In genomic region chr9:109096856-109097255, GRCm38 (mm10) we compare ENCODE assay signal across 8 mouse cellular contexts. TPM values are rescaled to one million over a fixed set of nuclear protein-coding genes. Genes with fewer than 3 reads are reported as not detected.
DNase-seq lines count a peak whose midpoint lies in the region; ATAC-seq and TF ChIP-seq lines count a peak whose summit lies in the region.

No protein-coding gene starts in this region.

- peak overlapping the region; percentile 99 for H3K27ac ChIP-seq in heart, embryonic 10.5 days
- peak overlapping the region; percentile 100 for H3K27ac ChIP-seq in embryonic facial prominence, embryonic 13.5 days
- peak overlapping the region; percentile 98 for H3K27ac ChIP-seq in kidney, postnatal 0 days
- peak overlapping the region; percentile 100 for H3K27ac ChIP-seq in midbrain, embryonic 14.5 days (replicated peaks; ENCODE audit: low read depth, low read length)

- peak overlapping the region; percentile 86 for H3K4me3 ChIP-seq in heart, embryonic 10.5 days
- peak overlapping the region; percentile 71 for H3K4me3 ChIP-seq in embryonic facial prominence, embryonic 13.5 days
- peak overlapping the region; percentile 74 for H3K4me3 ChIP-seq in kidney, postnatal 0 days (replicated peaks; ENCODE audit: low read depth, low read length)
- peak overlapping the region; percentile 76 for H3K4me3 ChIP-seq in midbrain, embryonic 14.5 days (replicated peaks; ENCODE audit: low read depth, low read length)

- peaks cover 27% of the 10 kb centered on the region for H3K36me3 ChIP-seq in heart, embryonic 10.5 days
- peaks cover 34% of the 10 kb centered on the region for H3K36me3 ChIP-seq in embryonic facial prominence, embryonic 13.5 days
- H3K36me3 ChIP-seq in kidney, postnatal 0 days (ENCODE audit: insufficient read depth, low read length), result 0 out of 2 replicates have a peak, but pooled peaks cover 4% of the 10 kb centered on the region
- peaks cover 27% of the 10 kb centered on the region for H3K36me3 ChIP-seq in midbrain, embryonic 14.5 days (ENCODE audit: control insufficient read depth, insufficient read depth, low read length)

- ATAC-seq in embryonic facial prominence, embryonic 13.5 days (ENCODE audit: insufficient number of reproducible peaks, insufficient read depth, low FRiP score, low TSS enrichment, low read depth), result no peak
- ATAC-seq in kidney, postnatal 0 days (replicated peaks; ENCODE audit: low FRiP score, low read depth), result no peak
- ATAC-seq in midbrain, embryonic 14.5 days (ENCODE audit: low FRiP score, low TSS enrichment), result no peak

- peaks cover 85% of the 10 kb centered on the region for H3K4me1 ChIP-seq in heart, embryonic 10.5 days
- peaks cover 66% of the 10 kb centered on the region for H3K4me1 ChIP-seq in embryonic facial prominence, embryonic 13.5 days
- peaks cover 39% of the 10 kb centered on the region for H3K4me1 ChIP-seq in kidney, postnatal 0 days (replicated peaks; ENCODE audit: insufficient read depth, low read length)
- peaks cover 39% of the 10 kb centered on the region for H3K4me1 ChIP-seq in midbrain, embryonic 14.5 days (ENCODE audit: control insufficient read depth, insufficient read depth, low read length)

- WGBS in heart, embryonic 10.5 days, result 37% methylated on average over 6 of the region's 6 CpGs
- 13% methylated on average over 6 of the region's 6 CpGs for WGBS in embryonic facial prominence, embryonic 13.5 days
- WGBS in kidney, postnatal 0 days, result 21% methylated on average over 6 of the region's 6 CpGs
- WGBS in midbrain, embryonic 14.5 days, result 10% methylated on average over 6 of the region's 6 CpGs

- H3K9ac ChIP-seq in embryonic facial prominence, embryonic 13.5 days, result peak overlapping the region; percentile 97
- peak overlapping the region; percentile 91 for H3K9ac ChIP-seq in kidney, postnatal 0 days (ENCODE audit: low read depth, low read length)
- peak overlapping the region; percentile 97 for H3K9ac ChIP-seq in midbrain, embryonic 14.5 days (replicated peaks; ENCODE audit: low read length)

- peak; percentile 86 for DNase-seq in heart, embryonic 10.5 days (ENCODE audit: low spot score)
- no peak for DNase-seq in heart, postnatal 36 days
- peak; percentile 80 for DNase-seq in kidney, postnatal 0 days (ENCODE audit: low spot score)
- peak; percentile 55 for DNase-seq in midbrain, embryonic 14.5 days
- no peak for DNase-seq in ovary, postnatal 14 days (ENCODE audit: low spot score)
- no peak for DNase-seq in layer of hippocampus, adult 9-10 months (ENCODE audit: low spot score)
- no peak for DNase-seq in left cerebral cortex, postnatal 25 days (ENCODE audit: low spot score in 2 of 2)

- H3K4me2 ChIP-seq in embryonic facial prominence, embryonic 13.5 days, result peak overlapping the region; percentile 81
- H3K4me2 ChIP-seq in kidney, postnatal 0 days (ENCODE audit: low read length), result peak overlapping the region; percentile 91
- peak overlapping the region; percentile 97 for H3K4me2 ChIP-seq in midbrain, embryonic 14.5 days (ENCODE audit: low read length)

- intact Hi-C loops in heart, postnatal 36 days (cut with DNase I), result no loop called here
- intact Hi-C loops in left cerebral cortex, postnatal 25 days (cut with DNase I), result no loop called here

- no peak for TF ChIP-seq CTCF in kidney, postnatal 0 days (IDR thresholded peaks at IDR 0.05; ENCODE audit: low read depth)

- H3K9me3 ChIP-seq in heart, embryonic 10.5 days, result no peaks in the 10 kb centered on the region
- no peaks in the 10 kb centered on the region for H3K9me3 ChIP-seq in embryonic facial prominence, embryonic 13.5 days
- no peaks in the 10 kb centered on the region for H3K9me3 ChIP-seq in kidney, postnatal 0 days (replicated peaks; ENCODE audit: low read length)
- H3K9me3 ChIP-seq in midbrain, embryonic 14.5 days (ENCODE audit: control insufficient read depth, low read length), result no peaks in the 10 kb centered on the region

- no peaks in the 10 kb centered on the region for H3K27me3 ChIP-seq in heart, embryonic 10.5 days (ENCODE audit: insufficient read depth, poor library complexity, severe bottlenecking)
- H3K27me3 ChIP-seq in embryonic facial prominence, embryonic 13.5 days, result no peaks in the 10 kb centered on the region
- no peaks in the 10 kb centered on the region for H3K27me3 ChIP-seq in kidney, postnatal 0 days (ENCODE audit: insufficient read depth, low read length)
- no peaks in the 10 kb centered on the region for H3K27me3 ChIP-seq in midbrain, embryonic 14.5 days (ENCODE audit: control insufficient read depth, insufficient read depth, low read length)

RNA-seq across cellular contexts. Expression of gene Plxnb1, which starts 1.7 kb away (rescaled TPM):
- polyA plus RNA-seq in heart, embryonic 10.5 days (2016; fragmentation: Nextera tagmentation; extraction: Ambion mirVana), result 11.5 and 14.2 TPM in 2 replicates
- 10 to 100 TPM; 16.4 to 19.1 TPM for total RNA-seq in heart, postnatal 36 days (2021)
- 13.1 and 13.2 TPM in 2 replicates for polyA plus RNA-seq in embryonic facial prominence, embryonic 13.5 days (2015; fragmentation: Nextera tagmentation; extraction: Ambion mirVana)
- 8.4 and 9.6 TPM in 2 replicates for polyA plus RNA-seq in kidney, postnatal 0 days (2015; fragmentation: Nextera tagmentation; extraction: Ambion mirVana)
- 21.7 and 22.4 TPM in 2 replicates for polyA plus RNA-seq in midbrain, embryonic 14.5 days (2014; fragmentation: Nextera tagmentation; extraction: Ambion mirVana)
- 10 to 100 TPM; 66.3 to 69.9 TPM for total RNA-seq in left cerebral cortex, postnatal 25 days (2021)

RNA-seq across cellular contexts. Expression of gene Tma7, which starts 14.5 kb away (rescaled TPM):
- 734 and 774 TPM in 2 replicates for polyA plus RNA-seq in heart, embryonic 10.5 days (2016; fragmentation: Nextera tagmentation; extraction: Ambion mirVana)
- total RNA-seq in heart, postnatal 36 days (2021), result 100 to 1,000 TPM; 241 to 249 TPM
- polyA plus RNA-seq in embryonic facial prominence, embryonic 13.5 days (2015; fragmentation: Nextera tagmentation; extraction: Ambion mirVana), result 686 and 706 TPM in 2 replicates
- polyA plus RNA-seq in kidney, postnatal 0 days (2015; fragmentation: Nextera tagmentation; extraction: Ambion mirVana), result 635 and 680 TPM in 2 replicates
- polyA plus RNA-seq in midbrain, embryonic 14.5 days (2014; fragmentation: Nextera tagmentation; extraction: Ambion mirVana), result 733 and 824 TPM in 2 replicates
- 100 to 1,000 TPM; 365 to 371 TPM for total RNA-seq in left cerebral cortex, postnatal 25 days (2021)

RNA-seq across cellular contexts. Expression of gene Ccdc51, which starts 14.6 kb away (rescaled TPM):
- 19.1 and 19.7 TPM in 2 replicates for polyA plus RNA-seq in heart, embryonic 10.5 days (2016; fragmentation: Nextera tagmentation; extraction: Ambion mirVana)
- total RNA-seq in heart, postnatal 36 days (2021), result 10 to 100 TPM; 11.7 to 12.2 TPM
- 14.1 and 14.6 TPM in 2 replicates for polyA plus RNA-seq in embryonic facial prominence, embryonic 13.5 days (2015; fragmentation: Nextera tagmentation; extraction: Ambion mirVana)
- 12.9 and 13.8 TPM in 2 replicates for polyA plus RNA-seq in kidney, postnatal 0 days (2015; fragmentation: Nextera tagmentation; extraction: Ambion mirVana)
- polyA plus RNA-seq in midbrain, embryonic 14.5 days (2014; fragmentation: Nextera tagmentation; extraction: Ambion mirVana), result 14.0 and 15.4 TPM in 2 replicates
- 1 to 10 TPM; 7.2 to 8.0 TPM for total RNA-seq in left cerebral cortex, postnatal 25 days (2021)

RNA-seq across cellular contexts. Expression of gene Atrip, which starts 22.9 kb away (rescaled TPM):
- 20.6 and 26.8 TPM in 2 replicates for polyA plus RNA-seq in heart, embryonic 10.5 days (2016; fragmentation: Nextera tagmentation; extraction: Ambion mirVana)
- 1 to 10 TPM; 8.0 to 8.2 TPM for total RNA-seq in heart, postnatal 36 days (2021)
- 26.8 and 29.6 TPM in 2 replicates for polyA plus RNA-seq in embryonic facial prominence, embryonic 13.5 days (2015; fragmentation: Nextera tagmentation; extraction: Ambion mirVana)
- polyA plus RNA-seq in kidney, postnatal 0 days (2015; fragmentation: Nextera tagmentation; extraction: Ambion mirVana), result 18.8 and 20.9 TPM in 2 replicates
- 26.5 and 28.6 TPM in 2 replicates for polyA plus RNA-seq in midbrain, embryonic 14.5 days (2014; fragmentation: Nextera tagmentation; extraction: Ambion mirVana)
- 10 to 100 TPM; 25.8 to 28.5 TPM for total RNA-seq in left cerebral cortex, postnatal 25 days (2021)

RNA-seq across cellular contexts. Expression of gene Trex1, which starts 37.3 kb away (rescaled TPM):
- 8.2 and 8.9 TPM in 2 replicates for polyA plus RNA-seq in heart, embryonic 10.5 days (2016; fragmentation: Nextera tagmentation; extraction: Ambion mirVana)
- 10 to 100 TPM; 14.0 to 14.7 TPM for total RNA-seq in heart, postnatal 36 days (2021)
- polyA plus RNA-seq in embryonic facial prominence, embryonic 13.5 days (2015; fragmentation: Nextera tagmentation; extraction: Ambion mirVana), result 13.3 and 13.7 TPM in 2 replicates
- polyA plus RNA-seq in kidney, postnatal 0 days (2015; fragmentation: Nextera tagmentation; extraction: Ambion mirVana), result 14.3 and 15.2 TPM in 2 replicates
- 15.3 and 18.8 TPM in 2 replicates for polyA plus RNA-seq in midbrain, embryonic 14.5 days (2014; fragmentation: Nextera tagmentation; extraction: Ambion mirVana)
- total RNA-seq in left cerebral cortex, postnatal 25 days (2021), result 10 to 100 TPM; 12.7 to 13.0 TPM

Comparison
In these comparisons a context has a peak if more than half of its experiments do, and no peak if none do; other contexts are left out.
1. DNase-seq: peak in heart, embryonic 10.5 days (single experiment), kidney, postnatal 0 days (single experiment) and midbrain, embryonic 14.5 days (single experiment); none in heart, postnatal 36 days (0 of 2), ovary, postnatal 14 days (single experiment), layer of hippocampus, adult 9-10 months (single experiment) and left cerebral cortex, postnatal 25 days (0 of 2).
2. Peak in every context shown above with its lines, with median percentiles within 50 percentile points of each other: H3K27ac ChIP-seq, H3K4me3 ChIP-seq, H3K4me2 ChIP-seq and H3K9ac ChIP-seq.